Mouse (Mus musculus) fat pad, adult 2 months (tissue): ENCODE measurements around the gene Acsbg1.
"Not testable (repeated sequence)": the region's sequence is repeated elsewhere in the genome, so short reads cannot be mapped to it uniquely, and the experiment has no call there.

ENCODE experiments used
- DNase-seq: peaks from one replicate; pipeline ENCODE4 v3.0.0-alpha.2; 2011; ENCODE audit warnings: low read depth, low spot score; ENCODE audit errors: extremely low read depth

The Acsbg1 gene

DNA sequence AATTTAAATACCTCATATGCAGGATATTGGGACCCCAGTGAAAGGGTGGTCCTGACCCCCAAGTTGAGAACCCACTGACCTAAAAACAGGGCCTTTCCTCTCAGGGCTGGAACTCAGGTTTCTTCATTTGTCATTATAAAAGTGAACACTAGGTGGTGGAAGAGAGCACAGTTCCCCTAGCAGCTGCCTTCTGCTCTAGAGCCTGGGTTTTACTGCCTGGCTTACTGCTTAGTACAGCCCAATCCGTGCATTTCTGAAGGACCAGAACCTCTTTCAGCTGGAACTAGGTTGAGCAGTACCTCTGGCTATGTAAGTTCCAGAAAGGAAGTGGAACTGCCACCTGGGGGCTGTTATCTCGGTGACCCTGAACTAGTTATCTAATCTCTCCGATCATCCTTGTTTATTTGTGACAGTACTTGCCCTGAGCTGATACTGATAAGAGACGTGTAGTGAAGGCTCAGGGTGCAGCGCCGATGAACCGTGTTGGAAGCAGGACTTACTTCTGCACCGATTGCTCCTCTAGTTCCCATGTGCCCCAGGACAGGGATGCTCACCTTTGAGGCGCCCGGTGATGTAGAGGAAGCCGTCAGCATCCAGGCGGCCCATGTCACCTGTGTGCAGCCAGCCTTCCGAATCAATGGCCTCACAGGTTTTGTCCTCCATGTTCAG lies 47.4 kb downstream of the Acsbg1 start:
- no peak for DNase-seq

GRCm38 (mm10) chr9:54612781-54613191 lies 48.9 kb downstream of the Acsbg1 start:
- peak; percentile 86 for DNase-seq

- DNase-seq = no peak
Observed at GRCm38 (mm10) chr9:54604886-54605285, 56.8 kb downstream of the Acsbg1 start.

GRCm38 (mm10) chr9:54604131-54604654 lies 57.5 kb downstream of the Acsbg1 start:
- DNase-seq = no peak

- DNase-seq = no peak
Observed at GRCm38 (mm10) chr9:54602916-54603315, 58.8 kb downstream of the Acsbg1 start.

DNA sequence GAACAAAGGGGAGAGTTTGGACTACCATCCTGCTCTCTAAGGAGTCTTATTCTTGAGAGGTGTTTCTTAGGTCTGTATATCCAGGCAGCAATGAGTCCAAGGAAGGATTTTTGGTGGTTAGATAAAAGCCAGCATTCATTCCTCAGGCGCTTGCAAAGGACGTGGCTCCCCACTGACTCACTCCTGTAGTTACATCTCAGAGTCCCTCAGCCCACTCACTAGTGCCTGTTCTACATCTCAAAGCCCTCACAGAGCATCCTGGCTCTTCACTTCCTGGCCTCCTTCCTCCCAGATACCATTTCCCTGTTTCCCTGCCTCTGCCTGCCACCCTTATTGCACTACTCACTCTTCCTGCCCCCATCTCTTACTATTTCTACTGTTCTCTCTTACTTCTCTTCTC lies 59.3 kb downstream of the Acsbg1 start:
- no peak for DNase-seq

- DNase-seq = no peak
Observed at GRCm38 (mm10) chr9:54596752-54597465, 64.8 kb downstream of the Acsbg1 start.

- not testable (repeated sequence) for DNase-seq
Observed at GRCm38 (mm10) chr9:54593652-54594051, 68.0 kb downstream of the Acsbg1 start.

- no peak for DNase-seq
Observed at GRCm38 (mm10) chr9:54587863-54588262, 73.8 kb downstream of the Acsbg1 start.

DNA sequence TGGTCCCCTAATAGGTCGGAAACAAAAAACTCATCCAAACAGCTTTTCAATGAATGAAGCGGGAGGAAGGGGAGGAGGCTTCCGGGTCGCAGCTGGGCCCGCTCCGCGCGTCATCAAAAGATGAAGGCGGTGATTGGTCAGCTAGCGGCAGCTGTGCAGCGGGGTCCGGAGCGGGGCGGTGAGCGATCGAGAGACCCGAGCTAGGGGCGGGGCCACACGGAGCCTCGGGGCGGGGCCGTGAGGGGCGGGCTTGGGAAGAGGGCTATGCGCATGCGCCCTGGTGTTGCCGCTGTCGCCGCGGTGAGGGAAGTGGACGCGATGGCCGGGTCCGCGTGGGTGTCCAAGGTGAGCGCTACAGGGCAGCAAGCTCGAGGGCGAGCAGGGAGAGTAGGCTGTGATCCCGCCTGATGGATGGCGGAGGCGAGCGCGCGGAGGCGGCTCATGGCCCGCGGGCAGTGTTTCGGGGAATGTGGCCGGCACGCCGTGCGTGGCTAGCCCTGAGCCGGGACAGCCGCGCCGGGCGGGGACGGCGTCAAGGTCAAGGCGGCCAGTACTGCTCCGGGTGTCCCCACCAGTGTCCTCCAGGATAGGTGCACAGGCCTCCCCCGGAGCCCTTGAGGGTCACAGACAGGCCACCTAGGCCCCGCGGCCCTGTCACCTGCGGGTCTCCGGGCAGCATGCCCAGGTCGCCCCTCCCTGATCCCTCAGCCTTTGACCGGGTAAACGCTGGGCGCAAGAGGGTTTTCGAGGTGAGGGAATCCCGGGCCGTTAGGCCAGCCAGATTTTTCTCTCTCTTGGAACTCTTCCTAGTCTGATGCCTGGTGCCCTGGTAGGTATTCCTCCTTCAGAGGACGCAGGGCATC lies 75.2 kb downstream of the Acsbg1 start, which contains the start of gene Idh3a:
TSS of gene Idh3a (plus strand) at position 136 of the 863 bp plus-strand sequence.
- DNase-seq = no peak

DNA sequence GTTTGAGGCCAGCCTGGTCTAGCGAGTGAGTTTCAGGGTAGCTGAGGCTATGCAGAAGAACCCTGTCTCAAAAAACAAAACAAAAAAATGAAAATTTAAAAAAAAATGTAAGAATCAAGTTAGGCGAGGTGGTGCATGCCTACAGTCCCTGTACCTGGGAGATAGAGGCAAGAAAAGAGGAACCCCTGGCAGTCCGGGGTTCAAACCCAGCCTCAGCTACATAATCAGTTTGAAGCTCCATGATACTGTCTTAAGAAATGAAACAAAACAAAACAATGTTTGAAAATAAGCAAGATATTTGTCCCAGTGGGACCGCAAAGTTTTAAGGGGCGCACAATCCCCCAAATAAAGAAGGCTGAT lies 75.9 kb downstream of the Acsbg1 start:
- no peak for DNase-seq

GRCm38 (mm10) chr9:54584127-54584526 lies 77.5 kb downstream of the Acsbg1 start:
- not testable (repeated sequence) for DNase-seq

DNA sequence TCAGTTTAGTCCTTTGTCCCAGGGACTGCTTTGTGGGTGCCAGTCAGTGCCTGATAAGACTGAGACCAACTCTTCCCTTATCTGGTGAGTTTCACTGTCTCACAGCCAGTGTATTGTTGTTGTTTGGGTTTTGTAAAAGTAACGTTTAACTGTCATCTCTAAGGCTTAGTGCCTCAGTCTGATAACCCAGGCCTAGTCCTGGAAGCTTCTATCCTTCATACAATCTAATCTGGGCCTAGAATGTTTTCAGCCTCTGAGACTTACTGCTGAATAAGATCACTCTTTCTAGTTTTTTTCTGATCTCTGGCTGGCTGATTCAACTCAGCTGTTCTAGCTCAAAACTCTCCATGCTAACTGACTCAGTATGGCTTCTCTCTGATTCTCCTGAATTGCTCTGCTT lies 78.0 kb downstream of the Acsbg1 start:
- no peak for DNase-seq

DNA sequence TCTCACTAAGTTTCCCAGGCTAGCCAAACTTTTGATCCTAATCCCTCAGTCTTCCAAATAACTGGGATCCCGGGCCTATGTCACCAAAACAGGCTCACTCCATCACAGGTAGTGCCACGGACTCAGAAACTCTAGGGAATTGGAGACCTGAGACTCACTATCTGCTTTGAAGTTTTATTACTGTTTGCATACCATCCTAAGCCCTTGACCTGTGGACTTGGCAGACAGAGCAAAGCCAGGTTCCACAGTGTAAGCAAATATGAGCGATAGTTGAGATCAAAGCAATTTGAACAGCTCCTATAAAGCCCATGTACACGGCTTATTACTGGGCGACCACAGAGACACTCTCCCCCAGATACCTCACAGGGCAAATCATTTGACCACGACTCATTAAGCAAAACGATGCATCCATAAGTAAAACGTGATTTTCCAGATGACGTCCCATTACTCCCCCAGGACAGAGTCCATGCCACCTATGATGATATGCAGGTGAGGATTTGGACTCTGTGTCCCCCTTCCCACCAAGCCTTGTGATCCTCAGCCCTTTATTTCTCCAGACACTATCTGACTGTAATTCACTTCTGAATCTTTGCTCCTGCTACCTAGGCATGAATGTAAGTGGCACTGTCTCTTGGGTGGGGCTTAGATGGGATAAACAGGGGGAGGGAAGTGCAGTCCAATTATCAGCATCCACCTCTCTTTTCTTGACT lies 90.4 kb downstream of the Acsbg1 start:
- no peak for DNase-seq

DNA sequence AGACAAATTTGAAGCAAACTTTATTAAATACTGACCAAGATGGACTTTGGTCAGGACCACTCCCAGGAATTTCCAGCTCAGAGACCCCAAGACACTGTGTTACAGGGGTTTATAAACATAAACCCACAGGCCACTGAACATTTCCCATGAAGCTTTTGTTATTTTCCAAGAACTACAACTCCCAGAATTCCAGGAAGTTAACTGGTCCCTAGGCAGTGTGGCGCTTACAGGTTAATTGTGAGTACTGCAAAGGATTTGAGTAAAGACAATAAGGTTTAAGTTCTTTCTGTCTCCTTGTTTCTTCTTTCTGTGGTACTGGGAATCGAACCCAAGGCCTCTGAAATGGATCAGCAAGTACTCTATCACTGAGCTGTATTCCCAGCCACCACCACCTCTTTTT lies 92.9 kb downstream of the Acsbg1 start:
- no peak for DNase-seq

- DNase-seq = peak; percentile 88
Observed at GRCm38 (mm10) chr9:54566958-54567357, 94.7 kb downstream of the Acsbg1 start.

DNA sequence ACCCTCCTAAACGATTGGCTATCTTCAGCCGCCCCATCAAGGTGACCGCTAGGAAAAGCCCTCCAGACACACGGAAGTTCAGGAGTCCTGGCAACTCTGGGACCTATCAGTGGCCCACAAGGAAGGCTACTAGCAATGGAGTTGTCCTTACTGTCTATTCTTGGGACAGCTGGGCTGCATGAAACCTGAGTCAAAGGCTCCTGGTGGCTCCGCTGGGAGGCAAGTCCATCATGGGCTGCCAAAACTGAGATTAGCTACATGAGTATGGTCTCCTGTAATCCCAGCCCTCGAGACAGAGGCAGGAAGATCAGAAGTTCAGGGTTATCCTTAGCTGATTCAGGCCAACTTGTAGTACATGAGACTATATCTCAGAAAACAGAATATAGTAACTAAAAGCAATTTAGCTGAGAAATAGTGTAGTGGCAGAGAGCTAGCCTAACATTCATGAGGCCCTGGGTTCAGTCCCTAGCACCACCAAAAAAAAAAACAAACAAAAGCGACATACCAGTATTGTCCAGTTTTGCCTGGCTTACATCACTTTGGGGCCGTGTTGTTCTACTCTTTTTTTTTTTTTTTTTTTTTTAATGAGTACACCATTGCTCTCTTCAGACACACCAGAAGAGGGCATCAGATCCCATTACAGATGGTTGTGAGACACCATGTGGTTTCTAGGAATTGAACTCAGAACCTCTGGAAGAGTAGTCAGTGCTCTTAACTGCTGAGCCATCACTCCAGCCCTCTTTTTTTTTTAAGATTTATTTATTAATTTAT lies 100.7 kb downstream of the Acsbg1 start:
- no peak for DNase-seq

DNA sequence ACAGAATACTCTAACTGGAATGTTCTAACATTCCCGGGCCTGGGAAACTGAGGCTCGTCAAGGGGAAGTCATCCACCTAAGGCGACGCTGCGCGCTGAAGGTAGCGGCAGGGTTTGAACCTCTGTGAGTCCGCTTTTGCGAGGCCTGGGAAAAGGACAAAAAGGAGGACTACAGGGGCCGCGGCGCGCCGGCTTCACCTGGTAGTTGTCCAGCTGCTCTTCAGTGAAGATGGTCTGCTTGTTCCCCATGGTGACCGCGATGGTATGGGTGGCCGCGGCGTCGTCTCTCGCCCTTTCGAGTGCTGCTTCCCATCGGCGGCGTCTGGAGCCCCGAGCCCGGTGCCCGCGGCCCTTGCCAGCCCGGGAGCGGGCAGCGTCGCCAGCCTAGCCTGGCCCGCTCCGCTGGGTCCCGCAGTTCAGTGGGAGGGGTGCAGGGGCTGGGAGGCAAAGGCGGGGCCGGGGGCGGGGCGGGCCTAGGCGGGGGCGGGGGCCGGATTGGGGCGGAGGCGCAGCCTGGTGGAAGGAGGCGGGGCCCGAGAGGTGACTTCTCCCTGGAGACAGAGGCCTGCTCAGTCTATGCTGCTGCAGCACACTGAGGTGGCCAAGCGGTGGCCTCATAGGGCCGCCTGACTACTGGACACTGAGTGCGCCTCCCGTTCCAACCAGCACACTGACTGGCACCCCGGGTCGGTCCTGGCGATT lies 101.7 kb downstream of the Acsbg1 start, which contains the start of gene Cib2:
TSS of gene Cib2 (minus strand) at position 448 of the 701 bp plus-strand sequence.
- DNase-seq = no peak

GRCm38 (mm10) chr9:54558731-54559130 lies 102.9 kb downstream of the Acsbg1 start:
- DNase-seq = no peak
